Mouse (Mus musculus) right cerebral cortex, postnatal 14 days (tissue): ENCODE measurements at regions not wholly inside any gene's neighbourhood (a gene's known extent, or its start where the extent isn't known, plus 50 kb on each side); places are given as distances from the start of the nearest gene placed in this dataset.
A peak's percentile ranks its signal among the peaks of the same experiment; 100 is the strongest.

ENCODE experiments used
- DNase-seq: peaks from one replicate; pipeline ENCODE4 v3.0.0; 2022

DNA sequence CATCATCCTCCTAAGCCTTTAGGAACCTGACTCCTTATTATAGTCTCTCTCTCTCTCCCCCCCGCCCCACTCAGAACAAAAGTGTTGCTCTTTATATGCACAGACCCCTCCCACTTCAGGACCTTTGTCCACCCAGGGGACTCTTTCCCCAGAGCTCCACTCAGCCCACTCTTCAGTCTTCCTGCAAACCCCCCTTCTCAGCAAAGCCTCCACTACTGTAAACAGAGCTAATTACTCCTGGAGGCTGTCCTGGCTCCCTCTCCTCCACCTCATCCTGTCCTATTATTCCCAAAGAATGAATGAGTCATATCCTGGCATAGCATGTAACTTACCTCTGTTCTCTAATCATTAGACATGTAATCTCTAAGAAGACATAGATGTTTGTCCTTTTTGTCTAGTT lies 82.8 kb upstream of the Galnt15 start:
- DNase-seq = no peak

DNA sequence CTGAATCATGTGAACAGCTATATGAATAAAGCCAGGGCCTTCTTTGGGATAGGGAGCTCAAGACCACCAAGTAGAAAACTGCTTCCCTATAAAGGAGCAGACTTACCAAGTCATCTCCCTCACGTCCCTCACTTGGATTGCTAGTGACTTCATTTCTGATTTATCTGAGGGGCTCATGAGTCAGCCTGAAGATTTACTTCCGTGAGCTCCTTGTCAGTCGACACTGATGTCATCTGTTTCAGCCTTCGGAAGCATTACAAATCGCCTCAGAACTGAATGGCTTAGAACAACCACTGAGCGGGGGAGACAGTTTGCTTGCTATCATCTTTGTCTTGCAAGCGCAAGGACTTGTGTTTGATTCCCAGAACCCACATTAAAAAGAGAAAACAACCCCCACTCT lies 81.5 kb upstream of the Galnt15 start:
- DNase-seq = no peak

DNA sequence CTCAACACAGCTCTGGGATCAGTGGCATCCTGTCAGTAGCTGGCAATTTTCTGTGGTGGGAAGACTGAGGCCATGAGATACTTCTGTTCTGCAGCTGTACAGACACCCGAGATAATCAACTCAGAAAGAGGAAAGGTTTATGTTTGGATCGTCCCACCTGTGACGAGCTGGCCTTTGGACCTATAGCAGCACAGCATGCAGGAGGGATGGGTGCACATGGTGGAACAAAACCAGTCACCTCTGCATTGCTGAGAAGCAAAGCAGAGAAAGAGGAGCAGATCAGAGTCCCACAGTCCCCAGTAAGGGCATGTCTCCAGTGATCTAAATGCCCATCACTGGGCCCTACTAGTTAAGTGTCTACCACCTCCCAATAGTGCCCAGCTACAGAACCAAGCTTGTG lies 76.9 kb upstream of the Galnt15 start:
- no peak for DNase-seq

DNA sequence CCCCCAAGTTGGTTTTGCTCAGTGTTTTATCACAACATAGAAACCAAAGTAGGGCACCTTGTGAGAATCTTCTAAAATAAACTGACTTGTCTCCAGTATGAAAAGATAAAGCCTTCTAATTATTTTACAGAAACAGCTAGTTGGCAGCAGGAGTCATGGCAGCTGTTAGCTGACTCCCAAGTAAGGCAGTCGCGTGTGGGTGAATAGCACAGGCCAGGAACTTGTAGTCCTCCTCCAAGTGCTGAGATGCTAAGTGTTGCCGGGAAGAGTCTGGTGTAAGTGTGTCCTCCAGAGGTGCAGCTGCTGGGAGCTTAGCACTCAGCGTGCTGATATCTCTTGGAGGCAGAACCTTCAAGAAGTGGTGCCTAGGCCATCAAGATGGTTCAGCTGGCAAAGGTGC lies 75.0 kb upstream of the Galnt15 start:
- peak; percentile 12 for DNase-seq

DNA sequence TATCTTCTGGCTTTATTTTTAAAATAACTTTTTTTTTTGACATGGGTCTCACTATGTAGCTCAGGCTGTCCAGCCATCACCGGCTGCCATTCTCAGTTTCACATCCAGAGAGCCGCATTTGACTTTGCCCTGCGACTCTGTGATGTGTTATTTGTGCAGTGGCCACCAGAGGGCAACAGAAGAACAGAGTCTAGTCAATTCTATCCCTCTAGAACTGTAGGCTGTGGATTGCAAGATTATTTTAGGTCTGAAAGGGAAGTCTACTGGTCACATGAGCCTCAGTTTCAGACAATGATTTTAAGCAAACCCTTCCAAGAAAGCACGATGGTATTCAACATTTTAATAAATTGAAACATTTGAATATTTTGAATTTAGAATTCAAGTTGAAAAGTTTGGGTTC lies 73.8 kb upstream of the Galnt15 start:
- peak; percentile 90 for DNase-seq

DNA sequence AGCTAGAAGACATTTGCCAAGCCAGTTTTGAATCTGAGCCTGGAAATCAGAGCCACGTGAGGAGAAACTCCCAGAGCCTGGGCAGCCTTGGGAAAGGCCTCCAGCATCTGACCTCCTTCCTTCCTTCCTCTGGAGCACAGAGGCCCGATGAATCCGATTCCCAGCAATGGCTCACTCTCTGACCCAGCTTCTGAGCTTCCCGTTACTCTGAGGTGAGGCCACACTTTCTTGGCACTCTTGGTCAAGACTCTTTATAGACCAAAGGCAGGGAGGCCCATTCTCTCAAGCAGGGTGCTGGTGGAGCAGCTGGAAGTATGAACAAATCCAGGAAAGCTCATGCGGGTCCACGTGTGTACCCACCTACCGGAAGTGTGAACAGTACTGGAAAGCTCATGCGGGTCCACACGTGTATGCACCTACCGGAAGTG lies 71.6 kb upstream of the Galnt15 start:
- DNase-seq = no peak

DNA sequence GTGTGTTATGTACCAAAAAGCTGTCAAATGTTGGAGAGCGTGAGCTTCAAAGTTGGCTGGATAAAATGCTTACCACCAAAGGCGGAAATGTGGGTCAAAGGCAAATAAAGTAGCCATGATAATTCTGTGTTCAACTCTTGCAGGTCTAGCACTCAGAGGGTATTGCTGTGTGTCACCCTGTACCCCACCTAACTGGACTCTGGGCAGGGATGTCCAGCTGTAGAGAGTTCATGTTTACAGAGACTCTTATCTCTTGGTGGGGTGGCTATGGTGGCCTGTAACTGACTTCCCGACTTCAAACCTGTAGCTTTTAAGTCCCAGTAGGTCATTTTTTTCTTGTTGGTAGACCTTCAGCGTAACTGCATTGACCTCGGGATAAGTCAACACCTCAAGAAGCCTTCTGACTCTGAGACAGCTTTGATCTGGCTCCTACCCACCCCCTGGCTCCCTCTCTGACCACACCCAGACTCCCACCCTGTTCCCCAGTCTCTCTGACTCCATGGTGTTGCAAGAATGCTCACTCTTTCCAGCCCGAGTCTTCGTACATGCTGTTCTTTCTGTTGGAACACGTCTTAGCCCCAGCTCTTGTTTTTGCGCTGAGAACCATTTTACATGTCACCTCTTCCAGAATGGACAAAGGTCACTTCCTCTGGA lies 68.5 kb upstream of the Galnt15 start:
- no peak for DNase-seq

DNA sequence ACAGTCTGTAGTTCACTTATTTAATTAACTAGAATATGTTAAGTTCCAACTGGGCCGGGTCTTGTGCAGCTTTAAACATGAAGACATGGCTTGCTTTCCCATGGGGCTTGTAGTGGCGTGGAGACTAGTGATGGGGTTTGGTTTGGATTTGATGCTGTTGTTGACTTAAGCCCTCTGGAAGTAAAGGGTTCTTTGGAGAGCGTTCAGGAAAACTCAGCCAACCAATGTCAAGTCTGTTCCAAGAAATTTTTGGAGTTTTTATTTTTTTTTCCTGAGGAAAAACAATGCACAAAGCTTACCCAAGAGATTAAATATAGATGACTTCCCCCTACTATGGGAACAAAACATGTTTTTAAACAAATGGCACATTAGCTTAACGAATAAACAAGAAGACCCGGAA lies 67.3 kb upstream of the Galnt15 start:
- no peak for DNase-seq

DNA sequence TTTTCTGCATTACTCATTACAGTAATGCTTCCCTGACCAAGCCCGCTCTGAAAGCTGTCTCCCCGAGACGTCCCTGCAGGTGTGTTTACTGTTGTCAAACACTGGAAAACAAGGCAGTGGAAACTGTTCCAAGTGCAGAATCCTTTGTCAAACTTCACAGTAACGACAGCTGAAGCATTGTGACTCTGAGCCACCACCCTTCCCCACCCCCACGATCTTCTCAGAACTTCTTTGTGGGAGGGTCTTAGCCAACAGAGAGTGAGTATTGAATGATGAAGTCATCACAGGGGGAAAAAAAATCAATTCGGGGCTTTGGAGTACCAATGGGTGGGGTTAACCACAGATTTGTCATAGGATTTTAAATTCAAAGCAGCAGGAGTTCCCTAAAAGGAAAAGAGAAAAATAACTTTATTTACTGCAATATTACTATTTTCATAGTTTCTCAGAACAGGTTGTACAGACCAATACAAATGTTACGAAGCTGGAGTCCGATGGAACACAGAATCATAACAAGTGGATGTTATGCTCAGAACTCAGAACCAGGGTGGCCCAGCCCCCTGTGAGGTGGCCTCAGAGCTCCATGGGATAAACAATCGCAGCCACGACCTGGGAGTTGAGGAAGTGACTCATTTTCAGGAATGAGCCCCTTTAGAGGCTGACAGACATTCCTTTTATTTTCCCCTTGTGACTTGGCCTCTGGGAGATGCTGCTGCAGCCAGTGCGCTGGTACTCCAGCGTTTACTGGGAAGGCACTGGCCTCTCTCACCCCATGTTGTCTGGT lies 65.5 kb upstream of the Galnt15 start:
- no peak for DNase-seq

DNA sequence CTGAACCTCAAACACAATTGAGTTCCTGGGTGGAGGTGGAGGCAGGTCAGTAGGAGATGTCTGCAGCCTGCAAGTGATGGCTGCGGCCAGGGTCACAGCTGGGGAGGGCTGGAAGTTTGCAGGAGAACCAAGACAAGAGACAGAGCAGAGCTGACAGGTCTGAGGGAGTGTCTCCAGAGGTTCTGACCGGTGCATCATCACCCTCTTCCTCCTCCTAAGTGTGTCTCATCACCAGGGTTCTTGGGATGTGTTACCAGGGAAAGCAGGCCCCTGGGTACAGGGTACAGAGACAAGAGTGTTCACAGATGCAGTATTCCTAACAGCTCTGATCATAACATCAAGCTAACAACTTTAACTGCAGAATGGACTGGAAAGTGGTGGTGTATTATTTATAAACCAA lies 64.7 kb upstream of the Galnt15 start:
- DNase-seq = no peak

DNA sequence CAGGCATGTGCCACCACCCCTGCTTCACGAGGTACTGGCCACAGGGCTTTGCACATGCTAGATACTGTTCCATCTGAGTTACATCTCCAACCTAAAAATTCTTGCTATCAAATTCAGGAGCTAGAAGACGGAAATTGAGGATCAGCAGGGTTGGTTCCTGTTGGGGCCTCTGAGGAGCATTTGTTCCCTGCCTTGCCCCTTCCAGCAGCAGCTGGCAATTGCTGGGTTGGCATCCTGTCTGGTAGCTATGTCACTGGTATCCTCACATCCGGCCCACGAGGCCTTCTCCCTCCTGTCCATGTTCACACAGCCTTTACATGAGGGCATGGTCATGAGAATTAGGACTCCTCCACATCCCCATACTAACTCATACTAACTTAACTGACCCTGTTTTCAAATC lies 64.0 kb upstream of the Galnt15 start:
- no peak for DNase-seq

DNA sequence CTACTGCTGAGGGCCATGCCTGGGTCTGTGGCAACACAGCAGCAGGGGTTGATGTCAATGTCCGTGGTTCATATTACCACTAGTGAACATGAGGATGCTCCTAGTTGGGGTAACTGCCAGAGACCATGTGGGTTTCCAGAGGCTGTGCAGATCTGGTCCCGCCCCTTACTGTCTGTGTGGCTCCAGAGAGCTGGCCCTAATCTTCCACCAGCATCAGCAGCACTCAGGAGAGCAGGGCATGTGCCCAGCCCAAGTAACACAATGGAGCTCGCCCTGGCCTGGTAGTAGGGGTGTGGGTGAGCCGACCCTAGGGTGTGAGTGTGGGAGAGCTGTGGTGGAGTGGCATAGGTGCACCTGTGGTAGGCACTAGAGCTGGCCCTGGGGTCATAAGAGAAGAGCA lies 59.3 kb upstream of the Galnt15 start:
- no peak for DNase-seq

DNA sequence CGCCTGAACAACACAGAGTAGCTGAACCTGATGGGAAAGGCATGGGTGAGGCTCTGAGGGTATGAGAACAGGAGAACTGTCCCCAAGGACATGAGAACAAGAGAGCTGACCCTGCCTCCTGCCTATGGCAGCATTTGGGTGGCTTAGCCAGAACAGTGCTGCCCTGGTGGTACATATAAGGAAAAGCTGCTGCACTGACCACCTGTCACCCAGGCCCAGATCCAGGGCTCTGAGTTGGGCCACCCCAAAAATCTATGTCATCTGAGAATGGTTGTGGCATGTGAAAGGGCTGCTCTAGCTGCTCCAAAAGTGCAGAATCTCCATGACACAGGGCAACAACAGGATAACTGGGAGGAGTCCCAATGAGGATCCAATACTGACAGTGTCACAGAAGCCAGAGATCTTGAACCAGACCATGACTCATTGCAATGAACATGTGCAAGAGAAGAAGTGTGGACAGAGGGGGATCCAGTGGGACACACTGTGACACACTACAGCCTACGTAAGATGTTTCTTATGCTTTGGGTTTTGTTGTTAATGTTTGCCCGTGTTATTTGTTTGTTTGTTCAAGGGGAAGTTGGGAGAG lies 58.5 kb upstream of the Galnt15 start:
- DNase-seq = no peak

DNA sequence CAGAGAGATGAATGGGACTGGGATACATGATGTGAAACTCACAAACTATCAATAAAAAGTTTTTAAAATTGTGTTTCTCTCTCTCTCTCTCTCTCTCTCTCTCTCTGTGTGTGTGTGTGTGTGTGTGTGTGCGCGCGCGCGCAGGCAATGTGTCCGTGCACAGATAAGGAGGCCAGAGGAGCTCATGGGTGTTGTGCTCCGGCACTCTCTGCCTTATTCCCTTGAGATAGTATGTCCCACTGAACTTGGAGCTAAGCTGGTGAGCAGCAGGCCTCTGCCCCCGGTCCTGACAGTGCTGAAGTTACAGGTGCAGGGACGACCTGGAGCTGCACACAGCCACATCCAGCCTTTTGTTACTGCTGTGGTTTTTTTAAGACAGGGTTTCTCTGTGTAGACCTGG lies 57.9 kb upstream of the Galnt15 start:
- no peak for DNase-seq

DNA sequence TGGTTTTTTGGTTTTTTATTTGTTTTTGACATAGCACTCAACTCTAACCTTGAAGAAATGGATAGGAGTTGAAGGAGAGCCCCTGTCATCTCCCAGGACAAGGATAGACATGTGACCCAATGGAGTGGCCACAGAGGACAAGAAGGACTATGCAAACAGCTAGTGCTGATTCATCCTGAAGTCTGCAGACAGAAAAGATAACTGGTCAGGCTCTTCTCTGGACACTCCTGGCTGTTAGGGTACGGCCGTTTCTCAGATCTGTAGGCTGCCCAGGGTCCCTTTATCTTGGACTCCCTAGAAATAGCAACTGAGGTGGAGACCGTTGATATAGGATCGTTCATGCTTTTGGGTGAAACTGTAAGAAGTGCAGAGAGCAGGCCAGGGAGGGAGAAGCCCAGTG lies 55.1 kb upstream of the Galnt15 start:
- no peak for DNase-seq

DNA sequence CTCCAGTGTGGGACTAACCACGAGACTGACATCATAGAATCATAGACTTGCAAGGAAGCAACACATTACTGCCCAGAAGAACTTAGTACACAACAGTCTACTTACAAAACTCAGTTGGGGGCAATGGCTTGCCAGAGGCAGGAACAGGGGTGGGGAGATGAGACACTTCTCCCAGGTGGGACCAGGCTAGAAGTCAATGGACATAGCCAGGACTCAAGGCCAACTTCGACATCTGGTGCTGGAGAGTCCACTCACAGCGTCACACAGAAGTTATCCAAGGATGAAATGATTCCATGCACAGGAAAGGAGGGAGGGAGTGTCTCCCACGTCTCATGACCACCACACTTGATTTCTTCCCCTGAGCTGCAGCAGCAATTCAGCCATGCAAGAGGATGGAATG lies 50.6 kb upstream of the Galnt15 start:
- DNase-seq = no peak

DNA sequence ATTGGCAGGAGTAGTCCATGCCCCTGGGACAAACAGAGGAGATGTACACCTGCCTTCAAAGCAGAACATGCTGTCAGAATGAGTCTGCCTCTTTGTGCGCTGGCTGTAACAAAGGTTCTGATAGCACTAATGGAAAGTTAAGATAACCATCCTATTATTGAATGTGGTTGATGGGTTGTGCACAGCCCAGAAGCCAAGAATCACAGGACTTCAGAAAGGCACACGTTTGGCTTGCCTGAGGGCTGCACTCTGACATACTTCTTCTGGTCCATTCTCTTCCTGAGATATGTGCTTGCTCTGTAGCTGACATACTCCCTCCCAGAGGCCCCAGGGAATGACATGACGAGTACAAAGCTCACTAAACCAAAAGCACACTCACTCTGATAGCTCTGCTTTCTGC lies 50.1 kb upstream of the Galnt15 start:
- no peak for DNase-seq
